Mouse (Mus musculus) heart, postnatal 0 days (tissue): Measurements from ENCODE around the gene Nfatc3. TPM values are rescaled to one million over a fixed set of nuclear protein-coding genes. Genes with fewer than 3 reads are reported as not detected.

ENCODE experiments used
- ATAC-seq: fragments of 200-750 bp; cut with Nextera tagmentation; 2 replicates; pipeline ENCODE4 v1.8.0; 2017; ENCODE audit warnings: low read depth, moderate number of reproducible peaks, moderate library complexity; ENCODE audit not compliant: insufficient read depth
- DNase-seq: peaks from one replicate; pipeline ENCODE4 v3.0.0-alpha.2; 2016; ENCODE audit warnings: low spot score
- H3K27ac ChIP-seq: fragments of 300-500 bp; sonication (generic); 2 replicates; pipeline ENCODE4 v1.5.1; 2014; ENCODE audit warnings: low read depth, mild to moderate bottlenecking
- H3K27me3 ChIP-seq: fragments of 300-500 bp; sonication (generic); 2 replicates; pipeline ENCODE4 v1.6.1; 2014; ENCODE audit warnings: low read length, mixed read lengths; ENCODE audit not compliant: control insufficient read depth, insufficient read depth
- H3K36me3 ChIP-seq: fragments of 300-500 bp; sonication (generic); replicated peaks from 2 replicates; pipeline ENCODE4 v1.6.1; 2014; ENCODE audit warnings: low read length, mixed read lengths; ENCODE audit not compliant: control insufficient read depth, insufficient read depth
- H3K4me1 ChIP-seq: fragments of 300-500 bp; sonication (generic); 2 replicates; pipeline ENCODE4 v1.6.1; 2014; ENCODE audit warnings: antibody characterized with exemption; ENCODE audit not compliant: control insufficient read depth, insufficient read depth
- H3K4me2 ChIP-seq: fragments of 300-500 bp; sonication (generic); 2 replicates; pipeline ENCODE4 v1.6.1; 2014; ENCODE audit warnings: low read depth, mild to moderate bottlenecking, low read length, moderate library complexity
- H3K4me3 ChIP-seq: fragments of 300-500 bp; sonication (generic); 2 replicates; pipeline ENCODE4 v1.5.1; 2014; ENCODE audit warnings: low read depth, low read length
- H3K9ac ChIP-seq: fragments of 300-500 bp; sonication (generic); replicated peaks from 2 replicates; pipeline ENCODE4 v1.6.1; 2014; ENCODE audit warnings: low read depth, low read length, mixed read lengths
- H3K9me3 ChIP-seq: fragments of 300-500 bp; sonication (generic); replicated peaks from 2 replicates; pipeline ENCODE4 v1.6.1; 2016; ENCODE audit warnings: low read length; ENCODE audit not compliant: control insufficient read depth
- CTCF ChIP-seq: IDR thresholded peaks from 2 replicates; pipeline ENCODE4 v1.5.1; 2016; ENCODE audit warnings: antibody characterized with exemption, control low read depth, low read depth
- EP300 ChIP-seq: IDR thresholded peaks from 2 replicates; pipeline ENCODE4 v1.6.1; 2016; ENCODE audit warnings: antibody characterized with exemption, low read depth
- WGBS: fragments of 180-500 bp; shearing (Covaris S2); extraction: QIAGEN DNeasy Blood & Tissue Kit; methylation state at CpG from one replicate; pipeline ENCODE4 v1.1.7; 2014; 5-methylcytosine and 5-hydroxymethylcytosine counted together
- polyA plus RNA-seq: library from polyadenylated mRNA; unstranded; fragments of >200 nt; fragmentation: Nextera tagmentation; extraction: Ambion mirVana; gene quantifications from 2 replicates; pipeline ENCODE4 v1.2.1, GENCODE M21; 2015
- total RNA-seq: library from RNA; depleted of rRNA; stranded (reverse); fragments of >200 nt; gene quantifications from 2 replicates; pipeline ENCODE4 v1.2.3, GENCODE M21; 2014; ENCODE audit warnings: low replicate concordance

The Nfatc3 gene
- total and polyA plus RNA-seq, 2 experiments from 2014 or later: 2.0 to 26.6 TPM

GRCm38 (mm10) chr8:106043055-106043454, 15.6 kb upstream of the Nfatc3 start:
- Histone ChIP-seq H3K27me3 (no peaks in the 10 kb centered on the region), H3K4me2 (no peak overlapping the region), H3K36me3 (0 out of 2 replicates have a peak, but pooled peaks cover 8% of the 10 kb centered on the region), H3K4me1 (no peaks in the 10 kb centered on the region), H3K27ac (no peak overlapping the region), H3K9ac (no peak overlapping the region), H3K9me3 (no peaks in the 10 kb centered on the region), H3K4me3 (no peak overlapping the region)
- no peak for DNase-seq
- TF ChIP-seq CTCF (no peak), EP300 (no peak)
- 62% methylated on average over 2 of the region's 2 CpGs for WGBS
- no peak for ATAC-seq

GRCm38 (mm10) chr8:106044151-106044550, 14.5 kb upstream of the Nfatc3 start:
- no peak overlapping the region for H3K4me3 ChIP-seq
- 69% methylated on average over 3 of the region's 3 CpGs for WGBS
- H3K4me1 ChIP-seq: no peaks in the 10 kb centered on the region
- no peak for ATAC-seq
- H3K4me2 ChIP-seq: no peak overlapping the region
- no peak overlapping the region for H3K27ac ChIP-seq
- H3K9me3 ChIP-seq: no peaks in the 10 kb centered on the region
- TF ChIP-seq CTCF: no peak
- TF ChIP-seq EP300: no peak
- DNase-seq: no peak
- 0 out of 2 replicates have a peak, but pooled peaks cover 8% of the 10 kb centered on the region for H3K36me3 ChIP-seq
- H3K27me3 ChIP-seq: no peaks in the 10 kb centered on the region
- no peak overlapping the region for H3K9ac ChIP-seq

GRCm38 (mm10) chr8:106046872-106047559, 11.6 kb upstream of the Nfatc3 start:
- DNase-seq (no peak), ATAC-seq (peak; percentile 49)
- TF ChIP-seq CTCF: no peak
- no peak overlapping the region for H3K4me3 ChIP-seq
- no peaks in the 10 kb centered on the region for H3K4me1 ChIP-seq
- no peak overlapping the region for H3K4me2 ChIP-seq
- WGBS: 83% methylated on average over 11 of the region's 11 CpGs
- H3K27ac ChIP-seq: no peak overlapping the region
- no peak overlapping the region for H3K9ac ChIP-seq
- no peaks in the 10 kb centered on the region for H3K9me3 ChIP-seq
- no peaks in the 10 kb centered on the region for H3K27me3 ChIP-seq
- H3K36me3 ChIP-seq: peaks cover 17% of the 10 kb centered on the region; the same call in 1 of the 2 replicates

- no peak for DNase-seq
- H3K4me2 ChIP-seq: no peak overlapping the region
- 66% methylated on average over 5 of the region's 5 CpGs for WGBS
- no peaks in the 10 kb centered on the region for H3K9me3 ChIP-seq
- no peaks in the 10 kb centered on the region for H3K27me3 ChIP-seq
- TF ChIP-seq EP300 (no peak), CTCF (no peak)
- no peak overlapping the region for H3K27ac ChIP-seq
- ATAC-seq: no peak
- peaks cover 26% of the 10 kb centered on the region for H3K36me3 ChIP-seq
- no peaks in the 10 kb centered on the region for H3K4me1 ChIP-seq
- no peak overlapping the region for H3K9ac ChIP-seq
- no peak overlapping the region for H3K4me3 ChIP-seq
These were observed 10.6 kb upstream of the Nfatc3 start for GRCm38 (mm10) chr8:106047854-106048630.

- H3K36me3 ChIP-seq: peaks cover 26% of the 10 kb centered on the region
These were observed 8.8 kb upstream of the Nfatc3 start for GRCm38 (mm10) chr8:106049840-106050239.

More at GRCm38 (mm10) chr8:106049840-106050239, 8.8 kb upstream of the Nfatc3 start:
- Histone ChIP-seq H3K4me3 (no peak overlapping the region), H3K27ac (no peak overlapping the region), H3K27me3 (no peaks in the 10 kb centered on the region), H3K9me3 (no peaks in the 10 kb centered on the region), H3K4me1 (no peaks in the 10 kb centered on the region), H3K9ac (no peak overlapping the region), H3K4me2 (no peak overlapping the region)
- ATAC-seq: no peak
- WGBS: 85% methylated on average over 6 of the region's 6 CpGs
- TF ChIP-seq CTCF (no peak), EP300 (no peak)
- no peak for DNase-seq
